10 mouse cellular contexts compared by ENCODE assay signal in the genomic region with DNA sequence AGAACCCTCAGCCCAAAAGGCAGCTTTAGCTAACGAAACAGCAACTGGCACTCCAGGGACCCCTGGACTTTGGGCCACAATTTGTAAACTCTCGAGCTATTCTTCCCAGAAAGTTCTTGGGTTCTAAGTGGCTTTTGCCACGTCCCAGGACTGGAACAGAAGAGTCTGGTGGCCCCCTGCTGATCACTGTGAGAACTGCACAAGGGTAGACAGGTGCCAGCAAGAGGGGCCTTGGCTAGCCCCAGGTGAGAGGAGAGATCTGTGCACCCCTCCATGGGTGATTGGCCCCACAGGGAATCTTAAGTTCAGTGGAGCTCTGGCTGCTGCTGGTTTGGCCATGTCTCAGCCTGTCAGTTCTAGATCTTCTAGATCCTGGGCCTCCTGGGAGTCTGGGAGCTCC. TPM values are rescaled to one million over a fixed set of nuclear protein-coding genes. Genes with fewer than 3 reads are reported as not detected.
A peak's percentile ranks its signal among the peaks of the same experiment; 100 is the strongest.
DNase-seq lines count a peak whose midpoint lies in the region; ATAC-seq and TF ChIP-seq lines count a peak whose summit lies in the region.
"Had no signal": no experiment of that assay in that cellular context is flagged by ENCODE, and none has a peak within 500 bp of the region (broad histone marks: within the 10 kb centered on the region; RNA-seq: fewer than 3 reads in every experiment).

No protein-coding gene starts in this region.

- H3K36me3 ChIP-seq in kidney, postnatal 0 days (ENCODE audit: insufficient read depth, low read length), result peaks cover 11% of the 10 kb centered on the region; the same call in 1 of the 2 replicates

- peak; percentile 90 for TF ChIP-seq CTCF in gastrocnemius, adult 2 months (IDR thresholded peaks at IDR 0.05)
- peak; percentile 80 for TF ChIP-seq CTCF in kidney, postnatal 0 days (IDR thresholded peaks at IDR 0.05; ENCODE audit: low read depth)

- H3K4me3 ChIP-seq in gastrocnemius, adult 2 months, result no peak overlapping the region
- H3K4me3 ChIP-seq in kidney, postnatal 0 days (replicated peaks; ENCODE audit: low read depth, low read length), result no peak overlapping the region
- H3K4me3 ChIP-seq: erythroblast, embryonic 14.5 days had no signal

- intact Hi-C loops in gastrocnemius, adult 2 months (cut with DNase I), result loop anchor here (1.0 to 5.0 kb wide), 3 partner anchors 284 to 423 kb away; no protein-coding TSS in a partner anchor

- H3K4me1 ChIP-seq in kidney, postnatal 0 days (replicated peaks; ENCODE audit: insufficient read depth, low read length), result peaks cover 8% of the 10 kb centered on the region; the same call in 1 of the 2 replicates

- no peak overlapping the region for H3K27ac ChIP-seq in gastrocnemius, adult 2 months
- H3K27ac ChIP-seq in kidney, postnatal 0 days, result no peak overlapping the region

- no peak overlapping the region for H3K9ac ChIP-seq in kidney, postnatal 0 days (ENCODE audit: low read depth, low read length)

- DNase-seq in ovary, postnatal 10 days (ENCODE audit: low spot score), result peak; percentile 59
- DNase-seq in ovary, adult 18-20 months (ENCODE audit: low spot score), result no peak
- peak; percentile 77 to 83 for DNase-seq in cerebellum, postnatal 14 days
- peak; percentile 78 for DNase-seq in gastrocnemius, adult 2 months
- peak; percentile 76 for DNase-seq in kidney, postnatal 0 days (ENCODE audit: low spot score)
- DNase-seq in lung, adult 18-20 months, result peak; percentile 58 to 68
- DNase-seq in ovary, postnatal 36 days (ENCODE audit: low spot score), result peak; percentile 78
- DNase-seq in thymus, postnatal 36 days, result peak; percentile 55 to 70

- 25% methylated on average over 3 of the region's 3 CpGs for WGBS in kidney, postnatal 0 days

- H3K4me2 ChIP-seq in kidney, postnatal 0 days (ENCODE audit: low read length), result no peak overlapping the region

- no peaks in the 10 kb centered on the region for H3K27me3 ChIP-seq in kidney, postnatal 0 days (ENCODE audit: insufficient read depth, low read length)

- H3K9me3 ChIP-seq in kidney, postnatal 0 days (replicated peaks; ENCODE audit: low read length), result no peaks in the 10 kb centered on the region

- no peak for ATAC-seq in kidney, postnatal 0 days (replicated peaks; ENCODE audit: low FRiP score, low read depth)

RNA-seq across cellular contexts. Expression of gene Alppl2, which starts 48.6 kb away (rescaled TPM):
- not detected for total RNA-seq in gastrocnemius, adult 2 months (2021)
- not detected in 2 replicates for polyA plus RNA-seq in kidney, postnatal 0 days (2015; fragmentation: Nextera tagmentation; extraction: Ambion mirVana)
- polyA plus RNA-seq: erythroblast, embryonic 14.5 days; stomach, embryonic 14.5 days had no signal
